Comparison of ENCODE assay signal across 22 mouse cellular contexts in the genomic region with DNA sequence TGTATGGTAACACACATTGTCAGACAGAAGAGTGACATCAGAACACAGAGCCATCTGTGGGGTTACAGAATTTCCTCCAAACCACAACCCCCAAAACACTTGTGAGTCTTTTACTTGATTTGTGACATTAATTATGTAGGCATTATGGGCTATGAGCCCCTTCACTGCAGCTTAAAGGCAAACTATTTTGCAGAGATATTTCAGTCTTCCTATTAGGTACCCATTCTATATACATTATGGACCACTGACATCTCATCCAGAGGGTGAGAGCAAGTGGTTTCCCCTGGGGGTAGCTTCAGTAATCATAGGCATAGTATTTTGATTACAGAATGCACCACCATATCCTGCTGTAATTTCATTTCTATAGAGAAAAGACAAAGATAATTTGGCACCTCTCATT.
DNase-seq lines count a peak whose midpoint lies in the region; ATAC-seq and TF ChIP-seq lines count a peak whose summit lies in the region.
"Had no signal": no experiment of that assay in that cellular context is flagged by ENCODE, and none has a peak within 500 bp of the region (broad histone marks: within the 10 kb centered on the region; RNA-seq: fewer than 3 reads in every experiment).

No protein-coding gene starts in this region.

- TF ChIP-seq CTCF in hindbrain, postnatal 0 days (IDR thresholded peaks at IDR 0.05; ENCODE audit: low read depth), result no peak

- no peak overlapping the region for H3K9ac ChIP-seq in hindbrain, embryonic 13.5 days
- no peak overlapping the region for H3K9ac ChIP-seq in hindbrain, postnatal 0 days (replicated peaks; ENCODE audit: low read length)
- H3K9ac ChIP-seq in neural tube, embryonic 14.5 days (replicated peaks; ENCODE audit: low read depth, low read length), result no peak overlapping the region
- no peak overlapping the region for H3K9ac ChIP-seq in neural tube, embryonic 15.5 days (replicated peaks)
- H3K9ac ChIP-seq: embryonic facial prominence, embryonic 13.5 days; embryonic facial prominence, embryonic 15.5 days; forebrain, embryonic 12.5 days had no signal

- no peak overlapping the region for H3K4me2 ChIP-seq in hindbrain, embryonic 13.5 days
- no peak overlapping the region for H3K4me2 ChIP-seq in hindbrain, postnatal 0 days (ENCODE audit: low read depth, low read length)
- H3K4me2 ChIP-seq in neural tube, embryonic 14.5 days (ENCODE audit: low read depth, low read length), result no peak overlapping the region
- H3K4me2 ChIP-seq in neural tube, embryonic 15.5 days, result no peak overlapping the region
- H3K4me2 ChIP-seq: embryonic facial prominence, embryonic 13.5 days; embryonic facial prominence, embryonic 15.5 days; forebrain, embryonic 12.5 days had no signal

- H3K9me3 ChIP-seq in hindbrain, embryonic 13.5 days, result no peaks in the 10 kb centered on the region
- no peaks in the 10 kb centered on the region for H3K9me3 ChIP-seq in hindbrain, postnatal 0 days (ENCODE audit: low read length)
- no peaks in the 10 kb centered on the region for H3K9me3 ChIP-seq in neural tube, embryonic 14.5 days (ENCODE audit: control insufficient read depth, low read length)
- no peaks in the 10 kb centered on the region for H3K9me3 ChIP-seq in neural tube, embryonic 15.5 days (replicated peaks)
- H3K9me3 ChIP-seq: embryonic facial prominence, embryonic 13.5 days; embryonic facial prominence, embryonic 15.5 days; forebrain, embryonic 10.5 days; forebrain, embryonic 12.5 days had no signal

- H3K27ac ChIP-seq in hindbrain, embryonic 13.5 days, result no peak overlapping the region
- no peak overlapping the region for H3K27ac ChIP-seq in hindbrain, postnatal 0 days
- H3K27ac ChIP-seq in neural tube, embryonic 14.5 days (ENCODE audit: low read depth, low read length), result no peak overlapping the region
- H3K27ac ChIP-seq in neural tube, embryonic 15.5 days (replicated peaks), result no peak overlapping the region
- H3K27ac ChIP-seq: embryonic facial prominence, embryonic 13.5 days; embryonic facial prominence, embryonic 15.5 days; forebrain, embryonic 10.5 days; forebrain, embryonic 12.5 days had no signal

- DNase-seq in hindbrain, postnatal 0 days (ENCODE audit: low spot score), result no peak
- DNase-seq in ovary, postnatal 14 days (ENCODE audit: low spot score), result no peak
- DNase-seq: adrenal gland, adult 2 months; adrenal gland, postnatal 10 days; adrenal gland, postnatal 25 days; cerebellum, adult 11 months; cerebellum, adult 18-20 months; cerebellum, adult 8-10 months; cerebellum, adult 9-11 months; cerebellum, postnatal 14 days; cerebellum, postnatal 36 days; embryo, embryonic 11 days had no signal

- H3K27me3 ChIP-seq in hindbrain, embryonic 13.5 days, result no peaks in the 10 kb centered on the region
- H3K27me3 ChIP-seq in hindbrain, postnatal 0 days (ENCODE audit: insufficient read depth, low read length), result no peaks in the 10 kb centered on the region
- H3K27me3 ChIP-seq in neural tube, embryonic 14.5 days (ENCODE audit: control insufficient read depth, insufficient read depth, low read length), result no peaks in the 10 kb centered on the region
- H3K27me3 ChIP-seq in neural tube, embryonic 15.5 days (replicated peaks), result no peaks in the 10 kb centered on the region
- H3K27me3 ChIP-seq: embryonic facial prominence, embryonic 13.5 days; embryonic facial prominence, embryonic 15.5 days; forebrain, embryonic 12.5 days had no signal

- H3K4me3 ChIP-seq in hindbrain, embryonic 13.5 days, result no peak overlapping the region
- H3K4me3 ChIP-seq in hindbrain, postnatal 0 days (ENCODE audit: low read length), result no peak overlapping the region
- H3K4me3 ChIP-seq in neural tube, embryonic 14.5 days (ENCODE audit: low read depth, low read length), result no peak overlapping the region
- no peak overlapping the region for H3K4me3 ChIP-seq in neural tube, embryonic 15.5 days (replicated peaks)
- H3K4me3 ChIP-seq: embryonic facial prominence, embryonic 13.5 days; embryonic facial prominence, embryonic 15.5 days; erythroblast, embryonic 14.5 days; forebrain, embryonic 10.5 days; forebrain, embryonic 12.5 days had no signal

- peak; percentile 36; the same call in 1 of the 2 replicates for ATAC-seq in hindbrain, embryonic 13.5 days (ENCODE audit: low FRiP score)
- no peak for ATAC-seq in hindbrain, postnatal 0 days
- ATAC-seq in neural tube, embryonic 14.5 days (ENCODE audit: low read depth), result peak; percentile 73
- ATAC-seq in neural tube, embryonic 15.5 days (ENCODE audit: low FRiP score), result peak; percentile 70
- ATAC-seq: forebrain, embryonic 14.5 days; forebrain, embryonic 16.5 days had no signal

- no peaks in the 10 kb centered on the region for H3K36me3 ChIP-seq in hindbrain, embryonic 13.5 days
- no peaks in the 10 kb centered on the region for H3K36me3 ChIP-seq in hindbrain, postnatal 0 days (ENCODE audit: insufficient read depth, low read length)
- no peaks in the 10 kb centered on the region for H3K36me3 ChIP-seq in neural tube, embryonic 14.5 days (ENCODE audit: control insufficient read depth, insufficient read depth, low read length)
- no peaks in the 10 kb centered on the region for H3K36me3 ChIP-seq in neural tube, embryonic 15.5 days
- H3K36me3 ChIP-seq: embryonic facial prominence, embryonic 13.5 days; embryonic facial prominence, embryonic 15.5 days; forebrain, embryonic 10.5 days; forebrain, embryonic 12.5 days had no signal

- H3K4me1 ChIP-seq in hindbrain, embryonic 13.5 days (replicated peaks), result no peaks in the 10 kb centered on the region
- H3K4me1 ChIP-seq in hindbrain, postnatal 0 days (ENCODE audit: insufficient read depth, low read length), result no peaks in the 10 kb centered on the region
- no peaks in the 10 kb centered on the region for H3K4me1 ChIP-seq in neural tube, embryonic 14.5 days (ENCODE audit: control insufficient read depth, insufficient read depth, low read length)
- H3K4me1 ChIP-seq in neural tube, embryonic 15.5 days, result no peaks in the 10 kb centered on the region
- H3K4me1 ChIP-seq: embryonic facial prominence, embryonic 13.5 days; embryonic facial prominence, embryonic 15.5 days; forebrain, embryonic 10.5 days; forebrain, embryonic 12.5 days had no signal
